Mouse (Mus musculus): ENCODE data around the gene Gabrq.

Gene Gabrq

DNA sequence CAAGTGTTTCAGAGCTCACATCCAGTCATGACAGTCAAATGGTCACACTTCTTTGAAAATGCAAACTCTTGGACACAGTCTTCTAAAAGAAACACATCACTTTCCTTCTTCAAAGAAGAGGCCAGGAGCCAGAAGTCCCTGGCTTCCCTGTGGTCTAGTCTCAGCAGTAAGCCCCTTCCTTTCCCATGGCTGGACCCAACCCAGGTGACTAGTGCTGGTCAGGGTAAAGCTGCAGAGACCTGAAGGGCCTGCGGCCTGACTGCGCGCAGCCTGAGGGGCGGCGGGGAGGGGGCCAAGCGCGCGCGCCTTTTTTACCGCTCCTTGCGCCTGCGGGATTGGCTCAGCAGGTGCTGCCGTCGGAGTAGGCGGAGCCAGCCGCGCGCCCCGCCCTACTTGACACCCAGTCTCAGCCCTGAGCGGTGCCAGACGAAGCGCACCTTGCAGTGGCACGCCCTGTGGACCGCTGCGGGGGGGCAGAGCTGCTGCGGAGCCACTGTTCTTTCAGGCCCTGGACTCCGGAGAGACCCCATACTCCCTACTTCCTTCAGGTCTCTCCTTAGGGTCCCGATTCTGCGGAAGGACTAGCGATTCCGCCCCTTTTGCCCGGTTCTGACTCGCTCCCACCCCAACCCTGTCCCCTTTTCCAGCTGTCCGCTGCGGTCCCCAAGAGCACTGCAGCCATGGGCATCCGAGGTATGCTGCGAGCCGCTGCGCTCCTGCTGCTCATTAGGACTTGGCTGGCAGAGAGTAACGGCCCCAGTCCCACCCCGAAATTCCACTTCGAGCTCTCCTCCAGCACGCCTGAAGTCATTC, at the start of gene Gabrq:
Gene Gabrq, plus strand, starts transcription at position 403 of the 813 bp plus-strand sequence.
- peak; percentile 1 for DNase-seq (ENCODE audit: low spot score)

DNA sequence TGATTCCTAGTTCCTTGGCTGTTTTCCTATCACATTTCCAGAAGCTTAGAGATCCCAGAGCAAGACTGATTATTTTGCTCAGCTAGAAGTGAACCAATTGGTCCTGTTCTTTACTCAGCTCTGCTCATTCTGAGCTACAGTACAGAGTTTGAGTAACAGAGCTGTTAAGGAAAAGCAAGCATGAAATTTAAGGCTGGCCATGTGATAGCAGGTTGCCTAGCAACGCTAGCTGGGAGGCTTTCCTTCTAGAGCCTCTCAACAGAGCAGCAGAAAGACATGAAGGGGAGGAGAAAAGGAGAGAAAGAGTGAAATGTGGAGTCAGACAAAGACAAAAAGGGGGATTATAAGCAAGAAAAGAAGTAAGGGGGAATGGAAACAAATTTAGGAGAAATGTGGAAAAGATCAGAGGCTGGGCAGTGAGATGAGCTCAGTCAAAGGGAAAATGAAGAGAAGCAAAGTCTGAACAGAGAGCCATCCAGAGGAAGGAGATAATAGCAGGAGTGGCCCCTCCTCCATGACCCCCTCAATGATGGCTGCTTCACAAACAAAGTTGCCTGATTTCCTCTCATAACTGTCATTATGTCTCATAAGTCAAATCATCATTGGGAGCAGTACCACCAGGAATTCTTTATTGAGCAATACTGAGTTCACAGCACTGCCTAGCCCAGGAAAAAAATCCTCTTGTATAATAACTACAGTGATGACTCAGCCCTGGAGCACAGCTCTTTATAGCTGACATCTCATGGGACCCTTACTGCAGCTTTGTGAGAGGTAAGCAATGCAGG, 36.0 kb upstream of the Gabrq start:
- no peak for DNase-seq (ENCODE audit: low spot score)

DNA sequence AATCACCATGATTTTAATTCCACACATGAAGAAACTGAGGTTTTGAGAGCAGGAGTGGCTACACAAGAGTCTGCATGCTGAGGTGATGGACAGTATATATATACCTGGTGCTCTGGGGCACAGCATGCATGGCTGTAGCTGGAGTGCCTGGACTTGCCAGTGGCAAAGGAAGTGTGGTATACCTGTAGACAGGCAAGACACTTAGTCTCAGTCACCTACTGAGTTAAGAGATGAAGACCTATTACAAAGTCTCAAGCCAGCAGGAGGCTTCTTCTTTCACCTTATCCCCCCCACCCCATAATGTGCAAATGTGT, 35.5 kb upstream of the Gabrq start:
- DNase-seq (ENCODE audit: low spot score): no peak

DNA sequence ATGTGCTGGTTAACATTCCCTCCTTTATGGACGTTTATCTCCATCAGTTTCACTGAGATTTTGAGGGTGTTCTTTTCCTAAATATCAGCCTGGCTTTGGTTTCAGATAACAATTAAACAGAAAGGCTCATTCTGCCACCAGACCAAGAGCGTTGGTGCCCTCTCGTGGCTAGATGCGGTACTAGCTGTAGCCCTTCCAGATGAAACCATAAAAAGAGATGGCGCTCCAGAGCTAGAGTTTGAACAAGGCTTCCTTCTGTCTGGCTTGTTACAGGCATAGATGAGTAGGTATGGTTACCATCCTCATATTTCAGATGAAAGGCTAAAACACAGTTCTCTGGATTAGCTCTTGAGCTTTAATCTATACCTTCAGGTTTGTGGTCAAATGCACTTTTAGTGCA, 5.4 kb upstream of the Gabrq start:
- DNase-seq (ENCODE audit: low spot score): peak; percentile 65

DNA sequence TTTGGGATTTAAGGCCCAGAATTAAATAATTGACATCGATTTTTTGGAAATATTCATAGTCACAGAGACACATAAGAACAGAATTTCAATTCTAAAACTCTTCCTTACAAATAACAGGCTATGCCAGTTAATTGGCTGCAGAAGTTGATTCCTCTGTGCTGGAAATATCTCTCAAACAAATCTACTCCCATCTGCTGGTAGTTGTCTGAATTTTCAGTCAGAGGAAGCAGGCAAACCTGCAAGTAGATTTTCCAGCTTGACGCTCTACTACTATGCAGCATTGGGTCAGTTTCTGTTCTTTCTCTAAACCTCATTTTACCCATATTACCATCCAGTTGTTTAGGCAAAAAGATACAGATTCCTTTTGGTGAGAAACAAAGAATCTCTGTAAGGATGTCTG, 1.7 kb upstream of the Gabrq start:
- no peak for DNase-seq (ENCODE audit: low spot score)

DNA sequence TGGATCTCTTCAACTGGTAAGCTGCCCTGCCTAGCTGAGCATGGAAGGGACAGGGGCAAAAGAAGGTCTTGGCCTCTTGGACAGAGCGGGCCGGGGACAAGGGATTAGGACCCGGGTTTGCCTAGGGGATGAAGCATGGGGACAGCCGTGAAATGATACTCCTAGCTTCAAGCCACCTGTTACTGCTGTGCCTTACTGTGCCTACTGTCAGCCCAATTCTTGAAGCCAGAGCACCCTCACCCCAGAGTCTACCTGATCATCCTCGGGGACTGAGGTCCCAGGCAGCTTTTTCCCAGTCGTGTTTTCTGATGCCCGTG, 569 bp downstream of the Gabrq start:
- no peak for DNase-seq (ENCODE audit: low spot score)
